Mouse (Mus musculus) urinary bladder, adult 2 months (tissue): ENCODE measurements around the gene Grhl1. TPM values are rescaled to one million over a fixed set of nuclear protein-coding genes. Genes with fewer than 3 reads are reported as not detected.

Source experiments
- DNase-seq: peaks from one replicate; pipeline ENCODE4 v3.0.0; 2022; ENCODE audit warnings: low spot score
- polyA plus RNA-seq: library from polyadenylated mRNA; depleted of rRNA; stranded (reverse); fragments of >200 nt; gene quantifications from 2 replicates; pipeline ENCODE4 v1.2.3, GENCODE M21; 2012; rRNA removed

Gene Grhl1
- polyA plus RNA-seq, 1 experiment: 26.5 TPM

DNA sequence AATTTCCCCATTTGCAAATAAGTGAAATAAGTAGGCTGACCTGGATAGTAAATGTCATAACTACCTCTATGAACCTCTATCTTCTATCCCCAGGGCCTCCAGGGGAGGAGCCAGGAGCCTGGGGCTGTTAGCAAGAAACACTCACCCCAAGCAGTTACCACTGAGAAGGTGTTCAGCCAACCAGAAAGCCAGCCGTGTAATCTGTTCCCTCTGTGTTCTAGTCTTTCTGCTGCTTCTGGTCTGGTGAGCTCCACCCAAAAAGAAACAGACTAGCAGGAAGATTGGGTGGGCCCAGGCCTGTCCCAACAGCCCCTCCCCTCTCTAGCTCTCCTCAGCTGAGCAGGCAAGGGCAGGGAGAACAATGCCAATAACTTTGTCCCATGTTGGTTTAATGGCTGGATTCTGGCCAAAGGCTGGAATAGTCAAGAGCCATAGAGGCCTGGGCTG lies 72.1 kb downstream of the Grhl1 start:
- DNase-seq: no peak

DNA sequence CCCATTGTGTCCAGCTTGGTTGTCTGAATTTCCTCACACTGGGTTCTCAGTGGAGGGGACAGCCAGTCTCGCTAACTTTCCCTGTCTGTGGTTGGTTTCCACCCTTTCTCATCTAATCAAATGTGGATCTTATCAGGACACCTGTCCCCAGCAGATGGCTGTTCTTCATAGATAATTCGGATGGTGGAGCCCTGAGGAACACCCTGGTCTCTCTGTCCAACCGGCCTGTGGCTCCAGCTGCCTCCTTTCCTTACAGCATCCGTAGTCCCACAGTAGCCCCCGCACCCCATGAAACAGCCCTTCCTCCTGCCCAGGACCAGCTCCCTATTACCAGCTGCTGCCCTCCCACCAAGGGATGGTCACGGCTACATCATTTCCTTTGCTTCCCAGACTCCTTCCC lies 73.8 kb downstream of the Grhl1 start:
- no peak for DNase-seq

DNA sequence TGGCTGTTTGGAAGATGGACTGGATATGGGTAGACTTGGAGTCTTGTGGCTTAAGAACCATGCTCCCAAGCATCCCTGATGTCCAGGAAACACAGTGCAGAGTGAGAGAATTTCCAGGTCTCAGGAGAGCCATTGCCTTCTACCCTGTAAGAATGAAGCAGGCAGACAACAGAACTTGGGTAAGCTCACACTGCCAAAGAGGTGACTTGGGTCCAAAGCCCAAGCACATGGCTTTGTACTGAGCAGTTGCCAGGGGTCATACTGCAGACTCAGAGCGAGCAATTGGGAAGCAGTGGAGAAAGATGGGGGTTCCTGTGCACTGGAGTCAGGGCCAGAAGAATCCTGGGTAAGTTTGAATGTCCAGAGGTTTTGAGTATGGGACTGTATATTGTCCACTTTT lies 76.0 kb downstream of the Grhl1 start:
- DNase-seq: no peak

DNA sequence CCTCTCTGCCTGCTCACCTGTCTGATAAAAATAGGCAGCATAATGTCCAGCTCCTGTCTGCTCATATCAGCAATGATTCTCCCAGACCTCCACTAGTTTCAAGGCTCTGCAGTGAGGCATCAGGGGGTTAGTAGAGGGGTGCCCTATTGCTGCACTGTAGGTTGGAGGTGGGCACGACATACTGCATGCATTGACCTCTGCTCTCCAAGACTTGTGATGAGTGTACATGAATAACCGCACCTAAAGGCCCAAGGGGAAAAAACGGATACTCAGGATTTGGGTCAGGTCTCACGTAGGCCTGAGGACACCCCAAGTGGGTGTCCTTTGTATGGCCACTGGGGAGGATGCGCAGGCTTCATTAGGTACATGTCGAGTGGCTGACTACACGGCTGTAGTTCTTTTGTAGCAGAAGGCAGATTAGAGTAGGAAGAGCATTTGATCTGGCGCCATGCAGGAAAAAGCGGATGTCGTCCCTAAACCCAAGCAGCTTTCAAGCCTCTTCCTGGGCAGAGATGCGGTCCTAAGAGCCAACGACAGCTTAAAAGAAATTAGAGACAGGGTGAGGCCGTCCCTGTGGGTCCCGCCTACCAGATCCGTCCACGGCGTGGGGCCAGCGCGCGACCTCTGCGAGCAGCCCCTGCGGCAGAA lies 78.5 kb downstream of the Grhl1 start:
- DNase-seq: no peak

DNA sequence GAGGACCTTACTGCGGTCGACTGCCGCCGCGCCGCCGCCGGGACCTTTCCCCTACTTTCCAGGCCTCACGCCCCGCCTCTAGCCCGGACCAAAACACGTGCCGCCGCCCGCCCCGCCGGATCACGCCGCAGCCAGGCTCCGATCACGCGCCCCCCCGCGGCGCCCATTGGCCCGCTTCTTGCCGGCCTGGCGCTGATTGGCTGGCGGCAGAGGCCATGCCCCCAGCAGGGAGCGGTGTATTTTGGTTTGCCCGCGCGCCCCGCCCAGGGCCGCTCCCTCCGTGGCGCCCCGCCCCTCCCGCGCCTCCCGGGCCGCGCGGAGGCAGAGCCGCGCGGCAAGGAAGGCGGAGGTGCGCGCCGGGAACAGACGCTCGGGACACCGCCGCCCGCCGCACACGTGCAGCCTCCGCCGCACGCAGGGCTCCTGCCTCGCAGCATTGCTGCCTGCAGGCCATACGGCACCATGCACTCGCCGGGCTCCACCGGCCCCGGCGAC lies 79.0 kb downstream of the Grhl1 start, which contains the start of gene Klf11:
TSS of gene Klf11 (plus strand) at position 212 of the 495 bp plus-strand sequence.
- DNase-seq: peak; percentile 100

DNA sequence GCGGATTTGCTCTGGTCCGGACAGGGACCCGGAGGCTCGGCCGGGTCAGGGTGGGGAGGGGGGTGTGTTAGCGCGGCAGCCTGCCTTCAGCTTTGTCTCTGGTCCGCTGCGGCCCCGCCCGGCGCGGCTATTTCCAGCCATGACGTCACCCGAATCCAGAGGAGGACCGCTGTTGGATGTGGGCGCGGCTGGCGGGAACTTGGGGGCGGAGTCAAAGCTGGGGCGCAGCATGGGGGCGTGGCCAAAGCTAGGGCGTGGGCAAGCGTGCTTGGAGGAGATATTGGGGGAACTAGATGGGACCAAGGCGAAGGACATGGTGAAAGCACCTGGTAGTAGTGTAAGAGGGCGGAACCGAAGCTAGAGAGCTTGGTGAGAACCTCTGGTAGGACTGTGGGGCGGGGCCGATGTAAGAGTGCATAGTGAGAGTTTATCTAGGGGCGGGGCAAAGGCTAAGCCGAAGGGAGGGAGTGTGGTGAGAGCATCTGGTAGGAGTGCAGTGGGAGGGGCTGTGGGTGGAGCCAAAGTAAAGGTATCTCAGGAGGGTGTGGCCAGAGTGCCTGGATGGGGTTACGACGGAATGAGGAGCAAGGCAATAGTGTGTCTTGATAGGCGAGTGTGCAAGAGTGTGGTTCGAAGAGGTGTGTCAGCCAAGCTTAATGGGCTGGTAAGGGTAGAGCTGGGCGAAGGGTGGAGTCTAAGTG lies 79.7 kb downstream of the Grhl1 start:
- DNase-seq: peak; percentile 94

DNA sequence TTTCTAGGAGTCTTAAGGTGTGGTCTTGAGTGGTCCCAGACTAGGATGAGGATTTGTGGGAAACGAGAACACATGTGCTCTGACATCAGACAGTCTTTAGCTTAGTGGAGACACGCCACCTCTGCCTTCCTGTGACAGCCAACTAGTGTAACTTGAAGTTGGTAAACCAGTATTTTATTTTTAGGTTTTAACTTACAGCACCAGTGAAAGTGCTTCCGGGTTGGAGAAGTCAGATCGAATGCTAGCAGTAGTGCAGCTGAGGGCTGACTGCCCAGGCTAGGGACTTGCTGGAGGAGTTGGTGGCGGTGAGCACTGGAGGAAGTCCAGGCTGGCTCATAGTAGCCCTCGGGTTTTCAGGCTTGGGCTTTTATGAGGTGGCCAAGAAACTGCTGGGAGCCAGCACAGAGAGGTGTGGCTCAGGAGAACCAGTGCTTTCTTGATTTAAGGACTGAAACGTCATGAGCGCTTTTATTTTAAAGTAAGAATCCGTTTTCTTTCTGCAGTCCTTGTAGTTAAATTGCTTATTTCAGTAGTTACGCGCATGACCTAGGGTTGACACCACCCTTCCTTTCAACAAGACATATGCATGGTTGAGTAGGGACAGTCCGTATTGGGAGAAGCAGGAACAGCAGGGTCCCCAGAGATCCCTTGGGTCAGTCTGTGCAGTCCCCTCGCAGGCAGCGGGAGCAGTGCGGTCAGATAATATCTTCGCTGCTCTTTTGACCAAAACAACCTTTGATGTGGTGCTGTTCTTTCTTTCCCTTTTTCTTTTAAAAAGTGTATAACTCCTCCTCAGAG lies 82.2 kb downstream of the Grhl1 start:
- DNase-seq: no peak

DNA sequence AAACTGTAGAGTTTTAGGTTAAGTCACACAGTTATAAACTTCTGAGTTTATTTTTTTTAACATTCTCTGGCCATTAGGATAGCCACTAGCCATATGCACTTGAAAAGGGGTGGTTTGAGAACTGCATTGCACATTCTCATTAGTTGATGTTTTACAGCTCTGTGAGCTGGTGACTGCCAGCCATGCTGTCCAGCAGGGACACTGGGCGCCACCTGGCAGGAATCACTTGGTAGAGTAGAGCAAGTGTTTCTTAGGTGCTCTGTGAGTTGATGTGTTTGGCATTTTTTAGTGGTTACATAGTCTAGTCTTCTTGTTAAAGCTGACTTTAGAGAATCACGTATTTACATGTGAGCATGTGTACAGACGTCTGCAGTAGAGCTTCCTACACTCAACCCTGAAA lies 84.4 kb downstream of the Grhl1 start:
- DNase-seq: no peak

DNA sequence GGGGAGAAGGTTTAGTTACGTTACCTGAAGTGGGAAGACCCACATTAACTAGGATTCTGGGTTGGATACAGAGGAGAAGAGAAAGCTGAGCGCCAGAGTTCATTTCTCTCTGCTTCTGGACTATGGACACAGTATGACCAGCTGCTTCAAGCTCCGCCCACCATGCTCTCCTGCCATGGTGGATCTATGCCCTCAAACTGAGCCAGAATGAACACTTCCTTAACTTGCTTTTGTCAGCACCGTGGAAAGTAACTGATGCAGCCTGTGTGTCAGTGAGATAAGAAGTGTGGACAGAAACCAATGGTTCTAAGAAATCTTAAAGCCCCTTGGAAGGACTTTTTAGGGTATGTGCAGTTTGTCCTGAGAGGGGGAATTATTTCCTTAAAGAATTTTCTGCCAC lies 86.9 kb downstream of the Grhl1 start:
- DNase-seq: no peak

DNA sequence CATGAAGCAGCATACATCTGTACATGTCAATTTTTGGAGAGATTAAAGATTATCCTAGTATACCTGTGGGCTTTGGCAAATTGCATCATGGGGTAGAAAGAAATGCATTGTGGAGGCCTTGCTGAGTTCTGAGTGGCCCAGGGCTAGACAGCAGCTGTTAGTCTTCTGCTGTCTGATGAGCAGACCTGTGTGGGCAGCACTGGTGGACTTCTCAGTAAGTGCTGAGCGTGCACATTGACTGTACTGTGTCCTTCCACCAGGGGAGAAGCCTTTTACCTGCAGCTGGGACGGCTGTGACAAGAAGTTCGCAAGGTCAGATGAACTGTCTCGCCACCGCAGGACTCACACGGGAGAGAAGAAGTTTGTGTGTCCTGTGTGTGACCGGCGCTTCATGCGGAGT lies 87.8 kb downstream of the Grhl1 start:
- no peak for DNase-seq

DNA sequence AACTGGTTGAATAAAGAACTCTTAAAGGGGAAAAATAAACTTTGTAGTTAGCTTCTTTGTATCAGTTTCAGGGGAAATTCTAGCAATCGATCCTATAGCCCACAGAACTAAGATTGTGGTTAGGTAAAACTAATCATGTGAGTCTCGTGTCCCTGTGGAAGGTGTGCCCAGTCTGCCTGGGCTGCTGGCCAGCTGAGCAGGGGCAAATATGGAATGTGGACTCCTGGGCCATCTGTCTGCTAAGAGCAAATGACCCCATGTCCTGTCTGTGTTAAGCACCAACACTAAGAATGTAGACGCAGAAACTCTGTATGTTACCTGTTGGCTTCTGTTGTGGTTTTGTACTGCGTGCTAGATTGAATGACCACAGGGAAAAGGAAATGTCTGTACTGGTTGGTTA lies 89.0 kb downstream of the Grhl1 start:
- no peak for DNase-seq

DNA sequence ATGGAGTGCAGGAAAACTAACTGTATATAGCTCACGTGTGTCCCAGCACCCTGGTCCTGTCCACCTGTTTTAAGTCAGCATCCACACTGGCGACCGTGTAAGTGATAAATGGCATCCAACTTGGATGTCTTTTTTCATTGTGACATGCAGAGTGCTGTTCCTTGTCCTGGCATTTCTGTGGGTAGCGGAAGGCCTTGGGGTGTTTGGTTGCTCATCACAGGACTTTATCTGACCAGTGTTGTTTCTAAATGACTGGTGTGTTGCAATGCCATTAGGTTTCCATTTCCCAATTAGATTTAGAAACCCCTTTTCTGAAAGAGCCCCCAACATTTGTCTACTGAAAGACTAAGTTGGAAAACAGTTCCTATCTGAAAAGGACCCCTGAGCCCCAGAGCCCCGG lies 90.0 kb downstream of the Grhl1 start:
- DNase-seq: no peak

Other genes starting within 250 kb of the Grhl1 start
- gene Taf1b, start 73.9 kb upstream of the Grhl1 start, polyA plus RNA-seq: 17.0 and 17.8 TPM in 2 replicates
- gene Klf11, start 79.0 kb downstream of the Grhl1 start, polyA plus RNA-seq: 12.3 and 13.1 TPM in 2 replicates
- gene Cys1, start 109.5 kb downstream of the Grhl1 start, polyA plus RNA-seq: 49.0 and 49.9 TPM in 2 replicates
- 3.9 and 4.0 TPM in 2 replicates for gene Rrm2, start 136.0 kb downstream of the Grhl1 start, polyA plus RNA-seq